Mouse (Mus musculus): ENCODE measurements around the gene Bcas3. TPM values are rescaled to one million over a fixed set of nuclear protein-coding genes. Genes with fewer than 3 reads are reported as not detected.

Bcas3 gene
- total and polyA plus RNA-seq, 3 experiments: 20.1 to 61.0 (median 41.3) TPM

DNA sequence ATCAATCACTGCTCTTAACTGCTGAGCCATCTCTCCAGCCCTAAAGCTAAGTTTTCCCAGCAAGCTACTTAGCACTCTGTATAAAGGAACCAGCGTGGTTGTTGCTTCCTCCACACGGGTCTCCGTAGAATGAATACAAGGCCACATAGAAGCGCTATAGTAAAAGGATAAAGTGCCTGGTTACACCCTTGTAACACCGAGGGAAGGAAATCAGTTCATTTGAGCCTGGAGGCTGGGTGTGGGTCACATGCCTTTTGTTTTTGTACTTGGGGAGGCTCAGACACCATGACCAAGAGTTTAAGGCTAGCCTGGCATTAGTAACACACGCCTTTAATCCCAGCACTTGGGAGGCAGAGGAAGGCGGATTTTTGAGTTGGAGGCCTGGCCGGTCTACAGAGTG is 8.7 kb downstream of the Bcas3 start:
- no peaks in the 10 kb centered on the region for H3K9me3 ChIP-seq (replicated peaks)
- ATAC-seq (ENCODE audit: extremely low read depth, insufficient number of reproducible peaks, low FRiP score, poor library complexity, severe bottlenecking) (no peak), DNase-seq (ENCODE audit: low spot score) (no peak)
- no peaks in the 10 kb centered on the region for H3K27me3 ChIP-seq (ENCODE audit: insufficient read depth, low read length)
- no peaks in the 10 kb centered on the region for H3K4me1 ChIP-seq (ENCODE audit: insufficient read depth, low read depth, low read length)
- no peak overlapping the region for H3K4me3 ChIP-seq (ENCODE audit: low read depth, low read length)
- TF ChIP-seq TAL1 (conservative IDR thresholded peaks at IDR 0.05; ENCODE audit: low read depth, low read length) (no peak), GATA1 (IDR thresholded peaks at IDR 0.05; ENCODE audit: borderline replicate concordance, low read length) (no peak), POLR2AphosphoS5 (IDR thresholded peaks at IDR 0.05; ENCODE audit: insufficient replicate concordance, low read depth, low read length) (no peak), GATA2 (IDR thresholded peaks at IDR 0.05; ENCODE audit: borderline replicate concordance, low read depth, low read length) (no peak), CTCF (IDR thresholded peaks at IDR 0.05; ENCODE audit: low read depth, low read length) (no peak)
- peaks cover 61% of the 10 kb centered on the region for H3K36me3 ChIP-seq (replicated peaks)

- Histone ChIP-seq H3K27me3 (ENCODE audit: insufficient read depth, low read length) (no peaks in the 10 kb centered on the region), H3K36me3 (replicated peaks) (peaks cover 62% of the 10 kb centered on the region), H3K4me3 (ENCODE audit: low read depth, low read length) (no peak overlapping the region), H3K4me1 (ENCODE audit: insufficient read depth, low read depth, low read length) (no peaks in the 10 kb centered on the region), H3K9me3 (replicated peaks) (no peaks in the 10 kb centered on the region)
- TF ChIP-seq POLR2AphosphoS5 (IDR thresholded peaks at IDR 0.05; ENCODE audit: insufficient replicate concordance, low read depth, low read length) (no peak), CTCF (IDR thresholded peaks at IDR 0.05; ENCODE audit: low read depth, low read length) (no peak), GATA1 (IDR thresholded peaks at IDR 0.05; ENCODE audit: borderline replicate concordance, low read length) (no peak), TAL1 (conservative IDR thresholded peaks at IDR 0.05; ENCODE audit: low read depth, low read length) (no peak), GATA2 (IDR thresholded peaks at IDR 0.05; ENCODE audit: borderline replicate concordance, low read depth, low read length) (no peak)
- ATAC-seq (ENCODE audit: extremely low read depth, insufficient number of reproducible peaks, low FRiP score, poor library complexity, severe bottlenecking) (no peak), DNase-seq (ENCODE audit: low spot score) (no peak)
These were observed 13.2 kb downstream of the Bcas3 start for GRCm38 (mm10) chr11:85366168-85366567.

DNA sequence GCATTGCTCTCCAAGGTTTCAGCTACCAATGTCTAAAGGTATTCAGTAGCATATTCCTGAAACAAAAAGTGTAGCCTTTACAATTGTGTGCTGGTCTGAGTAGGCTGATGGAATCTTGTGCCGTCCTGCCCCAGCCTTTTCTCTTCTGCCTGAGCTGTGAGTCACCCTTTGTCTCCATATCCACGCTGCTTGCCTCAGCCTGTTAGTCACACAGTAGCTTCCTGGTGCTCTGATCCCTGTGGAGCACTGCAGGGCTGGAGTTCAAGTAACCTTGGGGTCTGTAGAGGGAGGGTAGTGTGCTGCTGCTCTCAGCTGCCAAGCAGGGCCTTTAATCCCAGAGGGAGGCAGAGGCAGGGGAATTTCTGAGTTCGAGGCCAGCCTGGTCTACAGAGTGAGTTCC is 14.9 kb downstream of the Bcas3 start:
- TF ChIP-seq GATA1 (IDR thresholded peaks at IDR 0.05; ENCODE audit: borderline replicate concordance, low read length) (no peak), CTCF (IDR thresholded peaks at IDR 0.05; ENCODE audit: low read depth, low read length) (no peak)
- Histone ChIP-seq H3K4me1 (ENCODE audit: insufficient read depth, low read depth, low read length) (no peaks in the 10 kb centered on the region), H3K36me3 (replicated peaks) (peaks cover 59% of the 10 kb centered on the region)

DNA sequence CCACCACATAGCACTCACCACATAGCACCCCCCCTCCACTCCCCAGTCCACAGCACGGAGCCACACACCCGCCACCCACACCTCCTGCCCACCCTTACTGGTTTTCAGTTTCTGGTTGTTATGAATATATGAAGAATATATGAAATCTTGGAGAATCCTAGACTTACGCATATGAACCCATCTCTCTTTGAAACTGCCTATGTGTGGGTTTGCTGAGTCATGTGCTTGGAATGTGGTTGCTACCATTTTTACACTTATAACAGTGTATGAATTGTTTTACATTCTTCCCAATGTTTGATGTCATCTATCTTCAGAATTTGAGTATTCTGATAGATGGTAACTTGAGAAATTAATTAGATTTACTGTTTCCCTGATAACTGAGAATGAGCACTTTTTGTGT is 26.1 kb downstream of the Bcas3 start:
- Histone ChIP-seq H3K4me1 (ENCODE audit: insufficient read depth, low read depth, low read length) (no peaks in the 10 kb centered on the region), H3K27me3 (ENCODE audit: insufficient read depth, low read length) (no peaks in the 10 kb centered on the region), H3K9me3 (replicated peaks) (no peaks in the 10 kb centered on the region), H3K4me3 (ENCODE audit: low read depth, low read length) (no peak overlapping the region), H3K36me3 (replicated peaks) (peaks cover 15% of the 10 kb centered on the region)
- no peak for ATAC-seq (ENCODE audit: extremely low read depth, insufficient number of reproducible peaks, low FRiP score, poor library complexity, severe bottlenecking)
- no peak for DNase-seq (ENCODE audit: low spot score)
- no peak for TF ChIP-seq CTCF (IDR thresholded peaks at IDR 0.05; ENCODE audit: low read depth, low read length)
- TF ChIP-seq POLR2AphosphoS5 (IDR thresholded peaks at IDR 0.05; ENCODE audit: insufficient replicate concordance, low read depth, low read length): no peak
- no peak for TF ChIP-seq GATA2 (IDR thresholded peaks at IDR 0.05; ENCODE audit: borderline replicate concordance, low read depth, low read length)
- no peak for TF ChIP-seq GATA1 (IDR thresholded peaks at IDR 0.05; ENCODE audit: borderline replicate concordance, low read length)
- TF ChIP-seq TAL1 (conservative IDR thresholded peaks at IDR 0.05; ENCODE audit: low read depth, low read length): no peak

More for the DNA sequence above, 14.9 kb downstream of the Bcas3 start:
- H3K27me3 ChIP-seq (ENCODE audit: insufficient read depth, low read length): no peaks in the 10 kb centered on the region
- DNase-seq (ENCODE audit: low spot score) (no peak), ATAC-seq (ENCODE audit: extremely low read depth, insufficient number of reproducible peaks, low FRiP score, poor library complexity, severe bottlenecking) (no peak)
- H3K9me3 ChIP-seq (replicated peaks): no peaks in the 10 kb centered on the region
- no peak overlapping the region for H3K4me3 ChIP-seq (ENCODE audit: low read depth, low read length)

DNA sequence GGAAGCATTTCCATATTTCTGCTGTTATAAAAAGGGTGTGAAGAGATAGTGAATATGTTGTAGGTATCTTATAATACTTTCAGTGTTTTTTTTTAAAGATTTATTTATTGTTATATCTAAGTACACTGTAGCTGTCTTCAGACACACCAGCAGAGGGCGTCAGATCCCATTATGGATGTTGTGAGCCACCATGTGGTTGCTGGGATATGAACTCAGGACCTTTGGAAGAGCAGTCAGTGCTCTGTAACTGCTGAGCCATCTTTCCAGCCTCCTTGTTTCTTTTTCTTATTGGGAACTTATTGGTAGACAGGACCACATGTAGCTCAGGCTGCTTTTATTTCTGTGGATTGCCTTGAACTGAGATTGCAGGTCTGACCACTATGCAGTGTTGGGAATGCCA is 27.1 kb downstream of the Bcas3 start:
- Histone ChIP-seq H3K9me3 (replicated peaks) (no peaks in the 10 kb centered on the region), H3K4me1 (ENCODE audit: insufficient read depth, low read depth, low read length) (no peaks in the 10 kb centered on the region), H3K36me3 (replicated peaks) (peaks cover 13% of the 10 kb centered on the region), H3K4me3 (ENCODE audit: low read depth, low read length) (no peak overlapping the region), H3K27me3 (ENCODE audit: insufficient read depth, low read length) (no peaks in the 10 kb centered on the region)
- DNase-seq (ENCODE audit: low spot score) (no peak), ATAC-seq (ENCODE audit: extremely low read depth, insufficient number of reproducible peaks, low FRiP score, poor library complexity, severe bottlenecking) (no peak)
- TF ChIP-seq CTCF (IDR thresholded peaks at IDR 0.05; ENCODE audit: low read depth, low read length): no peak
- TF ChIP-seq GATA1 (IDR thresholded peaks at IDR 0.05; ENCODE audit: borderline replicate concordance, low read length): no peak
- TF ChIP-seq TAL1 (conservative IDR thresholded peaks at IDR 0.05; ENCODE audit: low read depth, low read length): no peak
- TF ChIP-seq POLR2AphosphoS5 (IDR thresholded peaks at IDR 0.05; ENCODE audit: insufficient replicate concordance, low read depth, low read length): no peak
- TF ChIP-seq GATA2 (IDR thresholded peaks at IDR 0.05; ENCODE audit: borderline replicate concordance, low read depth, low read length): no peak

GRCm38 (mm10) chr11:85382055-85382454 is 29.1 kb downstream of the Bcas3 start:
- Histone ChIP-seq H3K36me3 (replicated peaks) (peaks cover 6% of the 10 kb centered on the region), H3K27me3 (ENCODE audit: insufficient read depth, low read length) (no peaks in the 10 kb centered on the region), H3K4me3 (ENCODE audit: low read depth, low read length) (no peak overlapping the region), H3K4me1 (ENCODE audit: insufficient read depth, low read depth, low read length) (no peaks in the 10 kb centered on the region), H3K9me3 (replicated peaks) (no peaks in the 10 kb centered on the region)
- ATAC-seq (ENCODE audit: extremely low read depth, insufficient number of reproducible peaks, low FRiP score, poor library complexity, severe bottlenecking) (no peak), DNase-seq (ENCODE audit: low spot score) (peak; percentile 22)
- TF ChIP-seq CTCF (IDR thresholded peaks at IDR 0.05; ENCODE audit: low read depth, low read length): peak; percentile 50; the same call in 1 of the 2 replicates
- no peak for TF ChIP-seq POLR2AphosphoS5 (IDR thresholded peaks at IDR 0.05; ENCODE audit: insufficient replicate concordance, low read depth, low read length)
- TF ChIP-seq GATA1 (IDR thresholded peaks at IDR 0.05; ENCODE audit: borderline replicate concordance, low read length): no peak

All from G1E (cell line).